Mouse (Mus musculus) forebrain, embryonic 15.5 days (tissue): ENCODE results near the gene Nsf. TPM values are rescaled to one million over a fixed set of nuclear protein-coding genes. Genes with fewer than 3 reads are reported as not detected.
A peak's percentile ranks its signal among the peaks of the same experiment; 100 is the strongest.

Source experiments
- ATAC-seq: fragments of 200-750 bp; cut with Nextera tagmentation; replicated peaks from 2 replicates; pipeline ENCODE4 v1.8.0; 2017; ENCODE audit warnings: mild to moderate bottlenecking, moderate TSS enrichment, moderate library complexity
- H3K27ac ChIP-seq: fragments of 300-500 bp; sonication (generic); replicated peaks from 2 replicates; pipeline ENCODE4 v1.5.1; 2015; ENCODE audit warnings: mild to moderate bottlenecking, inconsistent platforms
- H3K27me3 ChIP-seq: fragments of 300-500 bp; sonication (generic); 2 replicates; pipeline ENCODE4 v1.6.1; 2015; ENCODE audit warnings: inconsistent platforms
- H3K36me3 ChIP-seq: fragments of 300-500 bp; sonication (generic); 2 replicates; pipeline ENCODE4 v1.6.1; 2015; ENCODE audit warnings: mild to moderate bottlenecking, inconsistent platforms
- H3K4me1 ChIP-seq: fragments of 300-500 bp; sonication (generic); 2 replicates; pipeline ENCODE4 v1.6.1; 2015; ENCODE audit warnings: inconsistent platforms
- H3K4me2 ChIP-seq: fragments of 300-500 bp; sonication (generic); replicated peaks from 2 replicates; pipeline ENCODE4 v1.6.1; 2015; ENCODE audit warnings: mild to moderate bottlenecking, inconsistent platforms
- H3K4me3 ChIP-seq: fragments of 300-500 bp; sonication (generic); 2 replicates; pipeline ENCODE4 v1.5.1; 2015; ENCODE audit warnings: mild to moderate bottlenecking, inconsistent platforms
- H3K9ac ChIP-seq: fragments of 300-500 bp; sonication (generic); replicated peaks from 2 replicates; pipeline ENCODE4 v1.6.1; 2015; ENCODE audit warnings: mild to moderate bottlenecking, inconsistent platforms
- H3K9me3 ChIP-seq: fragments of 300-500 bp; sonication (generic); 2 replicates; pipeline ENCODE4 v1.6.1; 2016; ENCODE audit warnings: inconsistent platforms
- WGBS: fragments of 180-500 bp; shearing (Covaris S2); methylation state at CpG from one replicate; pipeline ENCODE4 v1.1.7; 2015; ENCODE audit warnings: mixed read lengths; 5-methylcytosine and 5-hydroxymethylcytosine counted together
- polyA plus RNA-seq: library from polyadenylated mRNA; unstranded; fragments of >200 nt; fragmentation: Nextera tagmentation; extraction: Ambion mirVana; gene quantifications from 2 replicates; pipeline ENCODE4 v1.2.1, GENCODE M21; 2015

Nsf gene
- polyA plus RNA-seq, 1 experiment from 2014 or later = 94.5 TPM

GRCm38 (mm10) chr11:103906051-103906719 lies 47.7 kb downstream of the Nsf start:
- Histone ChIP-seq H3K27ac (peak overlapping the region; percentile 59), H3K4me2 (no peak overlapping the region), H3K9me3 (no peaks in the 10 kb centered on the region), H3K9ac (no peak overlapping the region), H3K4me1 (no peaks in the 10 kb centered on the region), H3K27me3 (no peaks in the 10 kb centered on the region), H3K36me3 (peaks cover 7% of the 10 kb centered on the region), H3K4me3 (no peak overlapping the region)
- ATAC-seq = no peak
- WGBS = 37% methylated on average over 7 of the region's 7 CpGs

GRCm38 (mm10) chr11:103905506-103905905 lies 48.4 kb downstream of the Nsf start:
- Histone ChIP-seq H3K4me1 (0 out of 2 replicates have a peak, but pooled peaks cover 3% of the 10 kb centered on the region), H3K9ac (no peak overlapping the region), H3K4me3 (no peak overlapping the region), H3K27me3 (no peaks in the 10 kb centered on the region), H3K27ac (0 out of 2 replicates have a peak overlapping the region, but pooled peaks have one; percentile 59), H3K9me3 (no peaks in the 10 kb centered on the region), H3K4me2 (no peak overlapping the region), H3K36me3 (peaks cover 7% of the 10 kb centered on the region)
- WGBS = 80% methylated on average over 9 of the region's 9 CpGs
- ATAC-seq = no peak

- H3K4me3 ChIP-seq = no peak overlapping the region
- WGBS = 88% methylated on average over 4 of the region's 4 CpGs
- no peak for ATAC-seq
- H3K4me2 ChIP-seq = no peak overlapping the region
- H3K9ac ChIP-seq = no peak overlapping the region
- H3K27me3 ChIP-seq = no peaks in the 10 kb centered on the region
- H3K36me3 ChIP-seq = no peaks in the 10 kb centered on the region
- H3K27ac ChIP-seq = no peak overlapping the region
- 0 out of 2 replicates have a peak, but pooled peaks cover 3% of the 10 kb centered on the region for H3K4me1 ChIP-seq
- no peaks in the 10 kb centered on the region for H3K9me3 ChIP-seq
Observed at GRCm38 (mm10) chr11:103901581-103901966, 52.3 kb downstream of the Nsf start.

- Histone ChIP-seq H3K27me3 (no peaks in the 10 kb centered on the region), H3K4me2 (no peak overlapping the region), H3K27ac (no peak overlapping the region), H3K9ac (no peak overlapping the region), H3K4me3 (no peak overlapping the region), H3K9me3 (no peaks in the 10 kb centered on the region), H3K4me1 (0 out of 2 replicates have a peak, but pooled peaks cover 3% of the 10 kb centered on the region), H3K36me3 (no peaks in the 10 kb centered on the region)
- no peak for ATAC-seq
- 69% methylated on average over 20 of the region's 20 CpGs for WGBS
Observed at GRCm38 (mm10) chr11:103900803-103901580, 52.9 kb downstream of the Nsf start.

- Histone ChIP-seq H3K27me3 (no peaks in the 10 kb centered on the region), H3K4me2 (no peak overlapping the region), H3K4me1 (0 out of 2 replicates have a peak, but pooled peaks cover 3% of the 10 kb centered on the region), H3K9ac (no peak overlapping the region), H3K36me3 (no peaks in the 10 kb centered on the region), H3K4me3 (no peak overlapping the region), H3K9me3 (no peaks in the 10 kb centered on the region), H3K27ac (no peak overlapping the region)
- no peak for ATAC-seq
- 95% methylated on average over 11 of the region's 11 CpGs for WGBS
Observed at GRCm38 (mm10) chr11:103896966-103897750, 56.7 kb downstream of the Nsf start.

- no peaks in the 10 kb centered on the region for H3K36me3 ChIP-seq
- no peak overlapping the region for H3K4me3 ChIP-seq
- H3K27me3 ChIP-seq = no peaks in the 10 kb centered on the region
- H3K9ac ChIP-seq = no peak overlapping the region
- no peak overlapping the region for H3K4me2 ChIP-seq
- ATAC-seq = no peak
- H3K9me3 ChIP-seq = no peaks in the 10 kb centered on the region
- H3K27ac ChIP-seq = no peak overlapping the region
- 0 out of 2 replicates have a peak, but pooled peaks cover 3% of the 10 kb centered on the region for H3K4me1 ChIP-seq
- WGBS = 90% methylated on average over 4 of the region's 4 CpGs
Observed at GRCm38 (mm10) chr11:103896056-103896455, 57.8 kb downstream of the Nsf start.

GRCm38 (mm10) chr11:103892831-103893230 lies 61.0 kb downstream of the Nsf start:
- no peak for ATAC-seq
- Histone ChIP-seq H3K4me1 (no peaks in the 10 kb centered on the region), H3K36me3 (no peaks in the 10 kb centered on the region), H3K4me2 (no peak overlapping the region), H3K9me3 (no peaks in the 10 kb centered on the region), H3K27ac (no peak overlapping the region), H3K27me3 (no peaks in the 10 kb centered on the region), H3K4me3 (no peak overlapping the region), H3K9ac (no peak overlapping the region)
- WGBS = 90% methylated on average over 10 of the region's 10 CpGs

GRCm38 (mm10) chr11:103891781-103892180 lies 62.1 kb downstream of the Nsf start:
- Histone ChIP-seq H3K9me3 (no peaks in the 10 kb centered on the region), H3K27me3 (no peaks in the 10 kb centered on the region), H3K4me1 (no peaks in the 10 kb centered on the region), H3K27ac (no peak overlapping the region), H3K4me3 (no peak overlapping the region), H3K4me2 (no peak overlapping the region), H3K9ac (no peak overlapping the region), H3K36me3 (no peaks in the 10 kb centered on the region)
- 71% methylated on average over 10 of the region's 10 CpGs for WGBS
- no peak for ATAC-seq

- H3K4me1 ChIP-seq = peaks cover 7% of the 10 kb centered on the region
- H3K27ac ChIP-seq = no peak overlapping the region
- no peaks in the 10 kb centered on the region for H3K27me3 ChIP-seq
- 84% methylated on average over 23 of the region's 23 CpGs for WGBS
- no peak for ATAC-seq
- no peak overlapping the region for H3K4me2 ChIP-seq
- no peaks in the 10 kb centered on the region for H3K36me3 ChIP-seq
- no peak overlapping the region for H3K9ac ChIP-seq
- no peak overlapping the region for H3K4me3 ChIP-seq
- H3K9me3 ChIP-seq = no peaks in the 10 kb centered on the region
Observed at GRCm38 (mm10) chr11:103890337-103891186, 63.3 kb downstream of the Nsf start.

- Histone ChIP-seq H3K9me3 (no peaks in the 10 kb centered on the region), H3K4me1 (peaks cover 22% of the 10 kb centered on the region), H3K27me3 (no peaks in the 10 kb centered on the region), H3K9ac (no peak overlapping the region), H3K27ac (no peak overlapping the region), H3K36me3 (no peaks in the 10 kb centered on the region), H3K4me3 (no peak overlapping the region), H3K4me2 (no peak overlapping the region)
- no peak for ATAC-seq
- WGBS = 98% methylated on average over 11 of the region's 11 CpGs
Observed at GRCm38 (mm10) chr11:103887724-103888410, 66.0 kb downstream of the Nsf start.
